Mouse (Mus musculus) cerebellum, adult 9-11 months (tissue): Measurements from ENCODE around the gene Diaph2.
"Not testable (repeated sequence)": the region's sequence is repeated elsewhere in the genome, so short reads cannot be mapped to it uniquely, and the experiment has no call there.

ENCODE experiments used
- DNase-seq: peaks from one replicate; pipeline ENCODE4 v3.0.0; 2022

The Diaph2 gene

GRCm38 (mm10) chrX:129749571-129750061, at the start of gene Diaph2:
Gene Diaph2, plus strand, starts transcription at chrX:129749742.
- DNase-seq = peak; percentile 82

DNA sequence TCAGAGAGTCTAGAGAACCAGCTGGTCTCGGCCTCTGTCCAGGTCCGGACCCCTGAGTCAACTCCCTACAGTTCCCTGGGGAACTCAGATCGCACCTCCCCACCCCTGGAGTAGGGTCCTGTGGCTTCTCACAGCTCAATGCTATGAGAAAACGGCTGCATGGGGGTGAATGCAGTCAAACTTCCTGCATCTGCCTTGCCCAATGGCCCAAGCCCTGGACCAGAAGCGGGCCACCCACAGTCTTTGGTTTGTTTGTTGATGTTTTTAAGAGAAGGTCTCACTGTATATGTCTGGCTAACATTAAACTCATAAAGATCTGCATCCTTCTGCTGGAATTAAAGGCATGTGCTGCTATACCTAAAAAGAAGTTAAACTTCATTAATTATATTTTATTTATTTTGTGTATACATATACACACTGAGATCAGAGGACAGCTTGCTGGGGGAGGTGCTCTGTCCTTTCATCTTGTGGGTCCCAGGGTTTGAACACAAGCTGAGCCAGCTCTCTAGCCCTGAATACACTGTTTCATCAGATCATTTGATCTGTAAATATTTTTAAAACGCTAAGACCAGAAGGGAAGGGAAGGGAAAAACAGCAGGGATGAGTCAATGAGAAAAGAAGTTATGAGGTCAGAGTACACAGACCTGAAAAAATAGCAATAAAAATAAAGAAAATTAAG, 47.8 kb upstream of the Diaph2 start:
- no peak for DNase-seq

DNA sequence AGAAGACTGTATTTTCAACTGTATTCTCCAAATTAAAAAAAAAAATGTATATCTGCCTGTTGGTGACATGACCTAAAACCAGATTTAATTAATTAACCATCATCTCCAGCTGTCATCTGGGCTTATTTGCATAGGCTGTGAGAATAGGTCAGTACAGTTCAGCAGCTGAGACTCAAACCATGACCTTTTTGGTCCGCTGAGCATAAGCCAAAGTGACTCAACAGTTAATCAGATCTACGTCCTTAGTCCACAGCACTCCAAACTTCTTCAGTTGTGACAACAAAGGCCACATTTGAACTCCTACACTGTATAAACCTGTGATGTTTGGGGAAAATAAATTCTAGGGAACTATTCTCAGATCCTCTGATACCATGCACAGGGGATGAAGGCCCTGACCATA, 39.9 kb upstream of the Diaph2 start:
- no peak for DNase-seq

GRCm38 (mm10) chrX:129728717-129729220, 20.8 kb upstream of the Diaph2 start:
- DNase-seq = no peak

DNA sequence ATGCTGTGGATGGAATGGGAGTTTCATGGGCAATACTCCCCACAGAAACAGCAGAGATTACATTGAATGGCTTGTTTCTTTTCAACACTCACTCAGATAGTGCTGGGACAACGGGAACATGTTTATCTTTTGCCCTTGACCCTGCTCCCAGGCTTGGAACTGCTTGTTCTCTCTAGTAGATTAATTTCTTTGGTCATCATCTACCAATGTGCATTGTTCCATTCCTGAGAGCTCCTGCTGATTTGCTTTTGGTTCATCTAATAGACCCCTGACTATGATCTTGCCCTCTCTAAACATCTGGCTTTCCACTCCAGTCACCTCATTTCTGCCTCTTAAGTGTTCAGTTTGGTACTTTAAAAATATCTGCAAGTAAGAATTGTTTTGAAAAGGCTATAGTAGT, 13.0 kb upstream of the Diaph2 start:
- DNase-seq = no peak

GRCm38 (mm10) chrX:129739226-129739625, 10.3 kb upstream of the Diaph2 start:
- DNase-seq = no peak

- no peak for DNase-seq
Observed at GRCm38 (mm10) chrX:129742981-129743380, 6.6 kb upstream of the Diaph2 start.

DNA sequence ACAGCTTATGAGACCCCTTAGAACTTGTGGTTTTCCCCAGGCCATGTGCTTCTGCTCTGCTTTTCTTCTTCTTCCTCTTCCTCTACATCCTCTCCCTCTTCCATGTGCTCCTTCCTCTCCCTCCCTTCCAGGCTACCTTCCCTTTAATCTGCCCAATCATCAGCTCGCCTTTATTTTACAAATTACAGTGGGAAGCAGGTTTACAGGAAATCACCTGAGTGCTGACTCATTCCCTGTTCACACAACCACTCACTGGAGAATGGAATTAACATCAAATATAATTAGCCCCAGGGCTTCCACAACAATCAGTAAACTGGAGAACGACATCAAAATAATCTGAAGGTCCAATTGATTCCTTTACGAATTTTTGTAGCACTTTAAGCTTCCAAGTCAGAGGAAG, 3.6 kb upstream of the Diaph2 start:
- no peak for DNase-seq

DNA sequence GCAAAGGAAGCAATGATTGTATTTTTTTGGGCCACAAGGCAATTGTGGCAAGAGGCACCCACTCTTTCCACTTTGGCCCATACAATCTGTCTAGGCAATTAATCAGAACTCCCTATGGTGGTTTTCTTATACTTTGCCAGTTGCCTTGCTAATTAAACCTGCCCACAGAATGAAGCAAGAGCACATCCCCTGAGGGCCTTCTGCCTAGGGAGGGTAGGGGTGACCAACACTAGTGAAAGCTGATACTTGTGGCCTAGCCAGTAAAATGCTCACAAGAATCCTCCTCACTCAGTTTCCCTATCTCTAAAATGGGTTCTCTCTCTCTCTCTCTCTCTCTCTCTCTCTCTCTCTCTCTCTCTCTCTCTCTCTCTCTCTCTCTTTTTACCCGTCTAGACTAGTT, 440 bp upstream of the Diaph2 start:
- DNase-seq = no peak

DNA sequence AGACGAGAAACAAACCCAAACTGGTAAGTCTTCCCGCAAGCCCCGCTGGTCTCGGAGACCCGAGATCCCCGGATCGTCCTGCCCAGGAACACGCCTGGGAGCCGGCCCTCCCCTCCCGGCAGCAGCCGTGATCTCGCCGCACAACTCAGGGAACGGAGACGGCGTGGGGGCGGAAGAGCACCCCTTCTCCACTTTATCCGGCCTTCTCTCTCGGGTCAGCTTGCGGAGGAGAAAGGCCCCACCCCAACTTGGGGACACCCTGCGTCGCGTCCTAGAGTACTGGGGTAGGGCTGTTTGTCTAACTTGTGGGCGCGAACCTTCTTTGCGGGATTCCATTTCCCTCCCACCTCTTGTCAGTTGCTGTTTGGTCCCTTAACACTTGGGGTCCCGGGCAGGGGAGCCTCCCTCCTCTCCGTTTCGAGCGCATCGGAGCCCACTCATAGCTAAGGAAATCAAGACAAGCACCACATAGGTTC, 590 bp downstream of the Diaph2 start:
- no peak for DNase-seq

DNA sequence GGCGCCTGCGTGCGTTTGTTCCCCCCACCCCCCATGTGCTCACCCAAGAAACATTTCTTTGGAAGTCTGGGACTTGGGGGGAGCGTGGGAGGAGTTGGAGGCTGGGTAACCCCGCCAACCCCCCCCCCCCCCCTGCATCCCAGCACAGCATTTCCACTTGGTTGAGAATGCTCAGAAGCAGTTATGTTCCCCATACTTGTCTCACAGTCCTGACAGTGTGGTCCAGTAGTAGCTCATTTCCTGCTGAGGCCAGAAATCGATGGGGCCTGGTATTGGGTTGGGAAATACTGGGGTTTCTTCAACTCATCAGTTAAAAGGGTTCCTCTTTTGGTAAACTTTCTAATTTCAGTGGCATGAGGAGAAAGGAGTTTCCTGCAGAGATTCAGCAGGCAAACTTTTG, 1.1 kb downstream of the Diaph2 start:
- DNase-seq = no peak

- no peak for DNase-seq
Observed at GRCm38 (mm10) chrX:129756606-129757005, 7.1 kb downstream of the Diaph2 start.

DNA sequence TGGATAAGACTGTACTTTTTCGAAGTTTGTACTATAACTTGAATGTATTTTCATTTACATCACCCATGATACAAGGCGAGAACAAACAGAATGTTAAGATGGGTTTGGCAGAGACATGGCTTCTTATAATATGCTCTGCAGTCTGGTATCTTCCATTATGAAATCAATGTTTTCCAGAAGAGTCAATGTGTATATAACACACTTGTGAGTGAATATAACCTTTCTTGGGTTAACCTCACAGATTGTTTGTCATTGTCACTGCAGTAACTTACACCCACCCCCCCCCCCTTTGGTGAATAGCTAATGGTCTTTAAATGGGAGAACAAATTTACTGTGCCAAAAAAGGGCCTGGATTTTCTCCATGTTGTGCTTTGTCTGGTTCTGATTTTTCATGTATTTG, 13.1 kb downstream of the Diaph2 start:
- no peak for DNase-seq

- peak; percentile 9 for DNase-seq
Observed at GRCm38 (mm10) chrX:129765378-129765777, 15.8 kb downstream of the Diaph2 start.

DNA sequence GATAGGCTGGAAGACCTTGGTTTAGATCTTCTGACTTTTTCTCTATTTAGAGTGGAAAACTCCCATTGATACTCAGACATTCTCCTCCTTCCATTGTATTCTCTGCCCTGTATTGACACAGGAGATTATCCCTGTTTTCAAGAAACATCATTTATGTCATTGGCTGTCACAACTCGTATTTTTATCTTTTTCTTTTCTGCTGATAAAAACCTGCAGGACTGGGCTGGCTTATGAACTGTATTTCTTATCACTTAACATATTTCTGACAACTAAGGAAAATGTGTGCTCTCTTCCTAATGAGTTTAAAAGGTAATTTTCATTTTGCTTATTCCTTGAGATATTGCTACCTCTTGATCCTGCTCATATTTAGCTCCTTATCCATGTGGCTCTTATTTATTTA, 17.3 kb downstream of the Diaph2 start:
- no peak for DNase-seq

DNA sequence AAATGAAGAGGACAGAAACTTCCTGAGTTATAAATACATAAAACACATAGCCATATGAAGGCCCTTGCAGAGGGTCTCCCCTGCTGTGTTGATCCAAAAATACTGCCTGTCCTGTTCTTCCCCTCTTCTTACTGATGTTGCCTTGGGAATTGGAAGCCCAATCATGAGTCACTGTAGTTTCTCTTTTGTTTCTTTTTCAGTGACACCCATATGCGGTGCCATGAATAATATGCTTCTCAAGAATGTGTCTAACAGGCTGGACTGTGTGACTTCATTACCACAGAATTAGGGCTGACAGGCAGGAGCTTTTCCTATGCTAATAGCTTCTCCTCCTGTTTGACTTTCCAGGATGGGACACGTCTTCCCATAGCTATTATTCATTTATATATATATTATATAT, 21.1 kb downstream of the Diaph2 start:
- no peak for DNase-seq

- DNase-seq = no peak
Observed at GRCm38 (mm10) chrX:129773556-129774255, 24.2 kb downstream of the Diaph2 start.

GRCm38 (mm10) chrX:129774478-129774877, 24.9 kb downstream of the Diaph2 start:
- no peak for DNase-seq

- no peak for DNase-seq
Observed at GRCm38 (mm10) chrX:129776761-129777160, 27.2 kb downstream of the Diaph2 start.

DNA sequence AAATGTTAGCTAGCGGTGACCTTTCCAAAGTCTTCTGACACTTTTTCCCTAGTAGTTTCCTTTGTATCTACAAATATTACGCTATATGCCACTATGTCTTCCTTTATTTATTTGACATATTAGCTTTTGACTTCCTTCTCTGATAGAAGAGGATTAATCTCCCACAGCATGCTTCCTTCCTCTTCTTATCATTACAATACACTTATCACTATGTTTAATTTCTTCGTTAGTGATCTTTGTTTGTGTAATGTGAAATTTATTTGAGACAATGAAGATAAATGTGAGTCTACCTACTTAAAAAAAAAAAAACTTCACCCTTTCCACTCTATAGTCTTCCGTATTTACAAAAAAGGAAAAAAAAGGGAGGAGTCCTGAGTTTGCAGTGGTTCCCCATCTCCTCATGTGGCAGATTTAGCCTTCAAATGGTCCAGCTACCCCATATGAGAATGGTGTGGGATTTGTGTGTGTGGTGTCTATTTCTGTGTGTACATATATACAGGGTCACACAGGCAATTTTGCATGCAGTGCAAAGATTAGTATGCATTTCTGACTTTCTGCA, 27.9 kb downstream of the Diaph2 start:
- DNase-seq = no peak

- DNase-seq = no peak
Observed at GRCm38 (mm10) chrX:129781844-129782243, 32.3 kb downstream of the Diaph2 start.

DNA sequence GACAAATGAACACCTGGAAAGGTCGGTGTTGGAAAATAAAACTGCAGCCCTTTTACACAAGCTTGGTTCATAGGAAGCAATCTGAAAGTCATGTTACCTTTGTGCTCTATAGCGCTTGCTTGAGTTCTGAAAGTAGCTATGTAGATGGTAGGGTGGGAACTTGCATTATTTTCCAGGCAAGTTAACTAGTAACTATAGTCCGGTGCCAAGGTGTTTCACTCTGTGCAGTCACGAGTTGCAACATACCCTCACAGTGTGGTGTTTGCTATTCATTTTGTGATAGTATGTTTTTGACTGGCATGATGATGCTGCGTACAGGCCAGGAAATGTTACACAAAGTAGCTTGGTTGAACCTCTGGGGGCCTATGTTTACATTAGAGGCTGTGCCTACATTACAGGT, 34.5 kb downstream of the Diaph2 start:
- no peak for DNase-seq

DNA sequence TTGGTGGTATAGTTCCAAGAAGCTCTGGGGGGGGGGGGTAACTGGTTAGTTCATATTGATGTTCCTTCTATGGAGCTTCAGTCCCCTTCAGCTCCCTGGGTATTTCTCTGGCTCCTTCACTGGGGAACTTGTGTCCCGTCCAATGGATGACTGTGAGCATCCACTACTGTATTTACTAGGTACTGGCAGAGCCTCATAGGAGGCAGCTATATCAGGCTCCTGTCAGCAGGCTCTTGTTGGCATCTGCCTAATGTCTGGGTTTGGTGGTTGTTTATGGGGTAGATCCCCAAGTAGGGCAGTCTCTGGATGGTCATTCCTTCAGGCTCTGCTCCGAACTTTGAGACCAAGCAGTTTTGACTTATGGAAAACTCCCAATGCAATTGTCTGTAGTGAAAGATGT, 50.4 kb downstream of the Diaph2 start:
- not testable (repeated sequence) for DNase-seq

GRCm38 (mm10) chrX:129831903-129832302, 82.4 kb downstream of the Diaph2 start:
- no peak for DNase-seq
